Mouse (Mus musculus) left cerebral cortex, adult 11 months (tissue): ENCODE results near the gene Wdr5.
A peak's percentile ranks its signal among the peaks of the same experiment; 100 is the strongest.
"Not testable (repeated sequence)": the region's sequence is repeated elsewhere in the genome, so short reads cannot be mapped to it uniquely, and the experiment has no call there.

Source experiments
- DNase-seq: peaks from one replicate; pipeline ENCODE4 v3.0.0; 2022; ENCODE audit warnings: low spot score

Wdr5 gene

GRCm38 (mm10) chr2:27504113-27504885, 10.7 kb upstream of the Wdr5 start:
- DNase-seq = no peak

GRCm38 (mm10) chr2:27505539-27505938, 9.4 kb upstream of the Wdr5 start:
- no peak for DNase-seq

- DNase-seq = not testable (repeated sequence)
These were observed 8.3 kb upstream of the Wdr5 start for GRCm38 (mm10) chr2:27506658-27507057.

GRCm38 (mm10) chr2:27507562-27507961, 7.4 kb upstream of the Wdr5 start, which contains the start of gene Brd3:
Gene Brd3, minus strand, starts transcription at chr2:27507662.
- no peak for DNase-seq

GRCm38 (mm10) chr2:27510706-27511105, 4.3 kb upstream of the Wdr5 start:
- DNase-seq = no peak

GRCm38 (mm10) chr2:27512909-27513308, 2.0 kb upstream of the Wdr5 start:
- DNase-seq = no peak

- no peak for DNase-seq
These were observed 1.1 kb upstream of the Wdr5 start for GRCm38 (mm10) chr2:27513861-27514260.

GRCm38 (mm10) chr2:27515341-27516166, 597 bp downstream of the Wdr5 start:
- DNase-seq = no peak

- DNase-seq = no peak
These were observed 1.3 kb downstream of the Wdr5 start for GRCm38 (mm10) chr2:27516289-27516688.

GRCm38 (mm10) chr2:27518283-27518682, 3.3 kb downstream of the Wdr5 start:
- no peak for DNase-seq

GRCm38 (mm10) chr2:27538455-27539330, 23.7 kb downstream of the Wdr5 start:
- DNase-seq = not testable (repeated sequence)

GRCm38 (mm10) chr2:27539336-27539735, 24.4 kb downstream of the Wdr5 start:
- DNase-seq = no peak

GRCm38 (mm10) chr2:27539772-27540514, 25.0 kb downstream of the Wdr5 start:
- peak; percentile 99 for DNase-seq

GRCm38 (mm10) chr2:27540515-27540836, 25.5 kb downstream of the Wdr5 start:
- no peak for DNase-seq

- no peak for DNase-seq
These were observed 26.3 kb downstream of the Wdr5 start for GRCm38 (mm10) chr2:27541225-27541624.

- DNase-seq = no peak
These were observed 29.7 kb downstream of the Wdr5 start for GRCm38 (mm10) chr2:27544613-27545012.

GRCm38 (mm10) chr2:27545517-27545916, 30.6 kb downstream of the Wdr5 start:
- not testable (repeated sequence) for DNase-seq

- DNase-seq = not testable (repeated sequence)
These were observed 31.1 kb downstream of the Wdr5 start for GRCm38 (mm10) chr2:27546041-27546440.

- DNase-seq = no peak
These were observed 32.4 kb downstream of the Wdr5 start for GRCm38 (mm10) chr2:27547326-27547725.

- DNase-seq = no peak
These were observed 33.0 kb downstream of the Wdr5 start for GRCm38 (mm10) chr2:27547986-27548385.

- no peak for DNase-seq
These were observed 33.9 kb downstream of the Wdr5 start for GRCm38 (mm10) chr2:27548664-27549369.
